Mouse (Mus musculus) embryonic facial prominence, embryonic 14.5 days (tissue): ENCODE measurements at regions not wholly inside any gene's neighbourhood (a gene's known extent, or its start where the extent isn't known, plus 50 kb on each side); places are given as distances from the start of the nearest gene placed in this dataset.

Experiments used
- ATAC-seq: fragments of 200-750 bp; cut with Nextera tagmentation; 2 replicates; pipeline ENCODE4 v1.8.0; 2017; ENCODE audit warnings: low read depth, moderate number of reproducible peaks, moderate TSS enrichment
- DNase-seq: peaks from one replicate; pipeline ENCODE4 v3.0.0-alpha.2; 2015; ENCODE audit warnings: low spot score
- H3K27ac ChIP-seq: fragments of 300-500 bp; sonication (generic); replicated peaks from 2 replicates; pipeline ENCODE4 v1.5.1; 2014; ENCODE audit warnings: low read depth, mild to moderate bottlenecking, low read length, moderate library complexity
- H3K27me3 ChIP-seq: fragments of 300-500 bp; sonication (generic); replicated peaks from 2 replicates; pipeline ENCODE4 v1.6.1; 2014; ENCODE audit warnings: low read length; ENCODE audit not compliant: control insufficient read depth, insufficient read depth
- H3K36me3 ChIP-seq: fragments of 300-500 bp; sonication (generic); 2 replicates; pipeline ENCODE4 v1.6.1; 2014; ENCODE audit warnings: low read length, mixed read lengths; ENCODE audit not compliant: control insufficient read depth, insufficient read depth
- H3K4me1 ChIP-seq: fragments of 300-500 bp; sonication (generic); 2 replicates; pipeline ENCODE4 v1.6.1; 2014; ENCODE audit warnings: antibody characterized with exemption, low read length; ENCODE audit not compliant: control insufficient read depth, insufficient read depth
- H3K4me2 ChIP-seq: fragments of 300-500 bp; sonication (generic); 2 replicates; pipeline ENCODE4 v1.6.1; 2014; ENCODE audit warnings: low read depth, mild to moderate bottlenecking, low read length, moderate library complexity, mixed read lengths
- H3K4me3 ChIP-seq: fragments of 300-500 bp; sonication (generic); 2 replicates; pipeline ENCODE4 v1.5.1; 2014; ENCODE audit warnings: low read depth, mild to moderate bottlenecking, low read length
- H3K9ac ChIP-seq: fragments of 300-500 bp; sonication (generic); 2 replicates; pipeline ENCODE4 v1.6.1; 2014; ENCODE audit warnings: low read depth, mild to moderate bottlenecking, low read length, moderate library complexity, mixed read lengths
- H3K9me3 ChIP-seq: fragments of 300-500 bp; sonication (generic); 2 replicates; pipeline ENCODE4 v1.6.1; 2016; ENCODE audit warnings: low read length; ENCODE audit not compliant: control insufficient read depth
- WGBS: fragments of 180-500 bp; shearing (Covaris S2); extraction: QIAGEN DNeasy Blood & Tissue Kit; methylation state at CpG from one replicate; pipeline ENCODE4 v1.1.7; 2014; 5-methylcytosine and 5-hydroxymethylcytosine counted together

- no peak overlapping the region for H3K9ac ChIP-seq
- peak; percentile 76 for DNase-seq
- H3K9me3 ChIP-seq, result no peaks in the 10 kb centered on the region
- H3K27me3 ChIP-seq, result no peaks in the 10 kb centered on the region
- WGBS, result 41% methylated on average over 6 of the region's 6 CpGs
- peaks cover 5% of the 10 kb centered on the region for H3K4me1 ChIP-seq
- no peak overlapping the region for H3K4me2 ChIP-seq
- no peak overlapping the region for H3K27ac ChIP-seq
- peak; percentile 63 for ATAC-seq
- H3K4me3 ChIP-seq, result no peak overlapping the region
- H3K36me3 ChIP-seq, result no peaks in the 10 kb centered on the region
Observed at GRCm38 (mm10) chr1:57301980-57302331, 75.5 kb upstream of the 1700066M21Rik start.

GRCm38 (mm10) chr1:57304757-57305156, 72.7 kb upstream of the 1700066M21Rik start:
- ATAC-seq, result no peak
- Histone ChIP-seq H3K27ac (no peak overlapping the region), H3K4me1 (peaks cover 5% of the 10 kb centered on the region), H3K27me3 (no peaks in the 10 kb centered on the region), H3K9me3 (no peaks in the 10 kb centered on the region), H3K4me2 (no peak overlapping the region), H3K9ac (no peak overlapping the region), H3K4me3 (no peak overlapping the region), H3K36me3 (no peaks in the 10 kb centered on the region)
- DNase-seq, result no peak
- 82% methylated on average over 2 of the region's 2 CpGs for WGBS

- WGBS, result 84% methylated on average over 2 of the region's 2 CpGs
- no peaks in the 10 kb centered on the region for H3K27me3 ChIP-seq
- no peak overlapping the region for H3K4me2 ChIP-seq
- no peak overlapping the region for H3K4me3 ChIP-seq
- H3K9ac ChIP-seq, result no peak overlapping the region
- H3K27ac ChIP-seq, result no peak overlapping the region
- no peaks in the 10 kb centered on the region for H3K36me3 ChIP-seq
- no peaks in the 10 kb centered on the region for H3K4me1 ChIP-seq
- DNase-seq, result no peak
- no peak for ATAC-seq
- H3K9me3 ChIP-seq, result peaks cover 10% of the 10 kb centered on the region
Observed at GRCm38 (mm10) chr1:57322535-57322934, 54.9 kb upstream of the 1700066M21Rik start.

GRCm38 (mm10) chr1:57323118-57323517, 54.3 kb upstream of the 1700066M21Rik start:
- Histone ChIP-seq H3K36me3 (no peaks in the 10 kb centered on the region), H3K4me1 (no peaks in the 10 kb centered on the region), H3K9me3 (peaks cover 5% of the 10 kb centered on the region), H3K4me2 (no peak overlapping the region), H3K27me3 (no peaks in the 10 kb centered on the region), H3K27ac (no peak overlapping the region), H3K9ac (no peak overlapping the region), H3K4me3 (no peak overlapping the region)
- no peak for ATAC-seq
- WGBS, result 62% methylated on average over 2 of the region's 2 CpGs
- no peak for DNase-seq

- 67% methylated on average over 6 of the region's 6 CpGs for WGBS
- H3K9me3 ChIP-seq, result no peaks in the 10 kb centered on the region
- H3K27me3 ChIP-seq, result no peaks in the 10 kb centered on the region
- no peak overlapping the region for H3K4me2 ChIP-seq
- H3K4me1 ChIP-seq, result no peaks in the 10 kb centered on the region
- no peak overlapping the region for H3K9ac ChIP-seq
- no peak overlapping the region for H3K27ac ChIP-seq
- ATAC-seq (no peak), DNase-seq (no peak)
- no peaks in the 10 kb centered on the region for H3K36me3 ChIP-seq
- no peak overlapping the region for H3K4me3 ChIP-seq
Observed at GRCm38 (mm10) chr1:57325585-57326165, 51.7 kb upstream of the 1700066M21Rik start.
